Mouse (Mus musculus): ENCODE data around the gene Mob3a.

The Mob3a gene

GRCm38 (mm10) chr10:80701721-80702535 lies at the start of gene Mob3a, which contains the start of gene Izumo4:
Gene Mob3a (minus strand): TSS chr10:80701977.
Gene Izumo4 (plus strand): TSS chr10:80702184.
- DNase-seq (ENCODE audit: low spot score) = peak; percentile 99

GRCm38 (mm10) chr10:80751188-80751832 lies 49.5 kb upstream of the Mob3a start:
- DNase-seq (ENCODE audit: low spot score) = peak; percentile 34

DNA sequence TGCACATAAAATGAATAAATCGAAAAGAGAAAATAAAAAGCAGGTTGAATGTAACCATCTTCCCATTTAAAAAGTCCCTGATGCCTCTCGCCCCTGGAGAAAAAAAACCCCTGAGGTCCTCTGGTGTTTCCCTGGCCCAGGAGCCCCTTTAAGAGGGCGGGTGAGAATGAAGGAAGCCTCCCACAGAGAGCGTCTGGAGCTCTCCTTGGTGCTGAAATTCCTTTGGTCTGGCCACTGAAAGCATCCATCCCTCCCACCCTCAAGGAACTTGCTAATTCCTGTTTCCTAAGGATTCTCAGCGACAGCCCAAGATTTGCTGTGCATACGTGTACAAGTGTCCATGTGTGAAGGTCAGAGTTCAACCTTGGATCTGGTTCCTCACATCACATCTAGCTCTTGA lies 46.8 kb upstream of the Mob3a start:
- peak; percentile 57 for DNase-seq (ENCODE audit: low spot score)

- peak; percentile 78 for DNase-seq (ENCODE audit: low spot score)
These were observed 45.6 kb upstream of the Mob3a start for GRCm38 (mm10) chr10:80747410-80747809.

DNA sequence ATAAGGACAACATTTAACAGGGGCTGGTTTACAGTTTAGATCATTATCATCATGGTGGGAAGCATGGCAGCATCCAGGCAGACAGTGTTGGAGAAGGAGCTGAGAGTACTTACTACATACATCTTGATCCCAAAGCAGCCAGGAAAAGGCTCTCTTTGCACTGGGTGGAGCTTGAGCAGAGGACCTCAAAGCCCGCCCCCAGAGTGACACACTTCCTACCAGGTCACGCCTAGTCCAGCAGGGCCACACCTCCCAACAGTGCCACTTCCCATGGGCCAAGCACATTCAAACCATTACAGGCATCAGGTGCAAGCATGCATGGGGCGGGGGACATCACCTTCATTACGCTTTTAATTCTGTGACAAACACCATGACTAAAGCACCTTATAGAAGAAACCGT lies 42.5 kb upstream of the Mob3a start:
- peak; percentile 26 for DNase-seq (ENCODE audit: low spot score)

DNA sequence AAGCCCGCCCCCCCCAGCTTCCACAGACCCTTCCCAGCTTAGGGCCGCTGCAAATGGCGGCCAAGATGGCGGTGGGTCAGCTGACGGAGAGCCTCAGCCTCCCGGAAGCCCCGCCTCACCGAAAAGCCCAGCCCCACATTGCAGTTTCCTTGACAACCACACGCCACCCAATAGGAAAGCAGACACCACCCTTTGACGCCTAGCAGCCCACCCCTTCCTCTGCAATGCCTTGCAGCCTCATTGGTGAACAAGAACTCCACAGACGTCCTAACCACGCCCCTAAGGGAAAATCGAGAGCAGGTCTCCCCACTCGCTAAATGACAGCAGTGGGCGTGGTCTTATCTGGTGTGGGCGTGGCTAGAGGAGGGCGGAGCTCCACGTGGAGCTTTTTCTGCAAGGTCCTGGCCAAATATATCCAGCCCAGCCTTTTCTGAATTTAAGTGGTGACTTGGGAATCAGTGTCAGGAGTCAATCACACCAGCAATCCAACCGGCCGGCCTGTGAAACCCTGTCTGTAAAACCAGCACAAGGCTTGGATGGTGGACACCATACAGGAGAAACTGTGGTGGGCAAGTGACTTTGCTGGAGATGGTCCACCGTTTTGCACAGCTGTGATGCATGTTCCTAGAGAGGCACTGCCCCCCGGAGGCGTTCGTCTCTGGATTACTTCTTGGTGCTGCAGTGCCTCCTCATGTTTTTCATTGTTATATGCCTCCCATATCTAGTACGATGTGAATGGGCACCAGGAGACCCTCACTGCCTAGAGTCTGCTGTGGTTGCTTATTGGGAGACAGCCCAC lies 40.6 kb upstream of the Mob3a start, which contains the start of gene Ap3d1:
Gene Ap3d1 (minus strand): TSS at position 85 of the 799 bp plus-strand sequence.
- peak; percentile 97 for DNase-seq (ENCODE audit: low spot score)

DNA sequence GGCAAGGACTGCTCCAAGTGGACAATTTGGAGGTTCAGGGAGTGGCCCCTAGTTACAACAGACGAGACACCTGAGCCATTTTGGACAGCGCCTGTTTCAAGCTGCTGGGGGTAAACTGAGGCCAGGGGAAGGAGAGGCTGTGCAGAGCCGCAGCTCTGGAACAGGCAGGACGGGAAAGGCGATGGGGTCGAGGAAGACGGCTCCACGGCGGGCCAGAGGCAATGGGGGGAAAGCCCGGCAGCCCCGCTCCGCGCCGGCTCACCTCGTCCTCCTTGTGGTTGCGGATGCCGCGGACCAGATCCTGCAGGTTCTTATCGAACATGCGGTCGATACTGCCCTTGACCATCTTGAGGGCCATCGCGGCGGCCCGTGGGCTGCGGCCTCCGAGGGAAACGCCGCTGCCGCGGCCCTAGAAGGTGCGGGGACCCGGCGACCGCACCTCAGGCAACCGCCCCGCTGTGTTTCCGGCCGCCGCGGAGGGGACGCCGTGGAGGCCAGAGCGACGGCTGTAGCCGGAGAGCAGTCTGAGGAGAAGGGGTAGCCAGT lies 39.9 kb upstream of the Mob3a start:
- no peak for DNase-seq (ENCODE audit: low spot score)

DNA sequence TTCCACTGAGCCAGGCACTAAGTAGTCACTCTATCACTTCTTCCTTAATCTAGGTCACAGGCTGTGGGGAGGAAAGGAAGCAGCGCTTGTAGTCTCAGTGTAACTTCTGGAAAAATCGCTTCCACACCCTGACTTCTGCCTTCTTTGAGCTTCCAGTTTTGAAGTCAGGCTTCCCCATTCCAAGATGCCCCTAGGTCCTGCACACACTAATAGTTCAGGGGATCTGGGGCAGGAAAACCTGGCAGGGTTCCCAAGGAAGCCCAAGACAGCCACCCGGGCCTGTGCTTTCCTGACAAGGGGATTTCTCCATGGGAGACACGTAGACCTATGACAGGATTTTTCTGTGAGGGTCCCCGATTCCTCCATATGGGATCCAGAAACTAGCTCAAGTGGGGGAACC lies 39.4 kb upstream of the Mob3a start:
- DNase-seq (ENCODE audit: low spot score) = no peak

DNA sequence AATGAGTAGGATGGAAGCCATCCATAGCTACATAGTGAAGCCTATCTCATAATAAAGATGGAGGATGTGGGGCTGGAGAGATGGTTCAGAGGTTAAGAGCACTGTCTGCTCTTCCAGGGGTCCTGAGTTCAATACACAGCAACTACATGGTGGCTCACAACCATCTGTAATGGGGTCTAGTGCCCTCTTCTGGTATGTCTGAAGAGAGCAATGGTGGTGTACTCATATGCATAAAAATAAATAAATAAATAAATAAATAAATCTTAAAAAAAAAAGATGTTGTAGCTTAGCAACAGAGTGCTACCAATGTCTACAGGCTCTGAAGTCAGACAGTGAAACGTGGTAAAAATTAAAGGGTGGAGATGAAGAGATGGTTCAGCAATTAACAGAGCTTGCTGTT lies 36.9 kb upstream of the Mob3a start:
- no peak for DNase-seq (ENCODE audit: low spot score)

- DNase-seq (ENCODE audit: low spot score) = no peak
These were observed 35.0 kb upstream of the Mob3a start for GRCm38 (mm10) chr10:80736731-80737130.

GRCm38 (mm10) chr10:80732611-80733101 lies 30.9 kb upstream of the Mob3a start:
- no peak for DNase-seq (ENCODE audit: low spot score)

DNA sequence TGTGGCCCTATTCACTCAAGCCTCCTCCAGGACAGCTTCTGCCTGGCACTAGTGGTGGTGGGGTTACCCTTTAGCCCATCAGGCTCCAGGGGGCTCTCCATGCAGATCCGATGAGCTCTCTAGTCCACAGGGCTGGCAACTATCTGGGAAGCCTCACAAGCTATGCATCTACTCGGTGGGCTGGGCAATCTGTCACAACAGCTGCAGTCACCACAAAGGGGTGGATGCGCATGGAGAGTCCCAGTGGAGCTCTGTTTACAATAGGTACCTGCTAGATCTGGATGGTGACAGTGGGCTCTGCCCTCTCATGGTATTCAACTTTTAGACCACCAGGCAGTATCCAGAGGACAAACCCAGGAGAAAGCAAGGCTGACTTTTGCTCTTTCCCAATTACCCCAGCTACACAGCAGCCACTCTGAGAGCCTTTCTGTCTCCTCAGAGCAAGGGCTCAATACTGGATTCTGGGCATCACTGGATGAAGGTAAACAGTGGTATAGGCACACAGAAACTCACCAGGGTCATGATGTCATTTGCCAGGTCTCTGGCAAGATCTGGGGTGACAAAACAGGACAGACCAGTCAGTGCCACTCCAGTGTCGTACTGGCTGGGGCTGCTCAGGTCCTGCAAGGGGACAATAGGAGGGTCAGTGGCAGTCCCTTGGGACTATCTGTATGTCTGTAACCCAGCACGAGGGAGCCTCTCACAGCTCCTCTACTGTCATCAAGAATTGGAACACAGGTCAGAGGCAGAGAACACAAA lies 25.8 kb upstream of the Mob3a start:
- DNase-seq (ENCODE audit: low spot score) = no peak

GRCm38 (mm10) chr10:80717281-80717680 lies 15.5 kb upstream of the Mob3a start:
- DNase-seq (ENCODE audit: low spot score) = no peak

GRCm38 (mm10) chr10:80710834-80711233 lies 9.1 kb upstream of the Mob3a start:
- no peak for DNase-seq (ENCODE audit: low spot score)

DNA sequence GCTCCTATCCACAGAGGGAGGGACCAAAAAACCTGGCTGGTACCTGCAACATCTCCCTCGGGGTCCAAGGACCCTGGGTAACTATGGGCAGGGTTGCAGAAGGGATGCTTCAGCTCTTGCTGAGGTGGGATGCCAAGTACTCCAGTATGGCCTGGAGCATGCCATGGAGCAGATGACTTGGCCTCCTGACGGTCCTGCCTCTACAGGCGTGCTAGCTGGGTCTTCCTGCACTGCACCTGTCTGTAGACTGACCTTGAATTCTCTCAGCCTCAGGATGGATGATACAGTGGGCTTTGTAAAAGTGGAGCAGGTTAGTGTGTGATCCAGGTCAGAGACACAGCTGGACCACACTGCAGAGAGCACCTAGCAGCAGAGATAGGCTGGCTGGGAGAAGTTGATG lies 3.7 kb upstream of the Mob3a start:
- no peak for DNase-seq (ENCODE audit: low spot score)

DNA sequence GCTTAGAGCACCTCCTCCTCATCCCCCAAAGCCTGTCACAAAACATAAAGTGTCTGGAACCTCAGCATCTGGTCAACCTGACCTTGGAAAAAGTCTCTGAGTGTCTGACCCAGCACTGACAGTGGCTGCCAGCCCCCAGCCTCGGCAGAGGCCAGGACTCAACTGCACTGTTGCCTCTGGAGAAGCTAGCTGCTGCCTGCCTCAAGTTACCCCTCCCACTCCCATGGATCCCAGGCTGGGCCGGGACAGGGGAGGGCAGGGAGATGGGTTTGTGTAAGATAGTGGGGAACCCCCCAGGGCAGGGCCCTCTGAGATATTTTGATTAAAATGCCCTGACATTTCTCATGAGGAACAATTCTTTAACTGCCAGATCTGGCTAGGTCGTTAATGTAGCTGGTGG lies 3.3 kb upstream of the Mob3a start:
- DNase-seq (ENCODE audit: low spot score) = no peak

DNA sequence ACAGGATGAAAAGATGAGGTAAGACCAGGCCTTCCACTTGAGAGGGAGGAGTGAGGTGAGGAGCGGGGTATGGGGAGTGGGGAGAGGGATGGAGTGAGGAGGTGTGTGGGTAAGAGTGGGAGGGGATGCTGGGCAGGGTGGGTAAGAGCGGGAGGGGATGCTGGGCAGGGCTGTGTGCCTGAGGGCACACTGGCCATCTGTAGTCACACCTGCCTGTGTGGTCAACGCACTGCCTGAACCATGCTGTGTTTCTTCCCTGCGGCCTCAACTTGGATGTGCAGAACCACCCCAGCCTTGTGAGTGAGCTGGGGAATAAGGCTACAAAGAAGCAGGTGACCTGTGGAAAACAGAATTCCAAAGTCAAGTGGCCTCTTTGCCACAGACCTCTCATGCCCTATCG lies 2.6 kb upstream of the Mob3a start:
- DNase-seq (ENCODE audit: low spot score) = no peak

DNA sequence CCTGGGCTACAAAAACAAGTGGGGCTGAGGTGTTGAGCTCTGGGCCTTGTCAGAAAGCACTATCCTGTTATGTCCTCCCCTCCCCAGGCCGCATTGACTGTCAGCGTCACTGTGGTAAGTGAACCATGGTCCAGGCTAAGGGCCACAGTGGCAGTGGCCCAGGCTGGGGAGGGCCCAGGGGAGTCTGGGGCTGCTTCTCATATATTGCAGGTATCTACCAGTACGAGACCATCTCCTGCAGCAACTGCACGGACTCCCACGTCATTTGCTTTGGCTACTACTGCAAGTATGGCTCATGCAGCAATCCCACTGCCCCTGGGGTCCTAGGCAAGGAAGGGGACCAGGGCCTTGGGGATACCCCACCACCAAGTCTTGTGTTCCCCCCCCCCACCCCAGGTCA lies 1.9 kb upstream of the Mob3a start:
- no peak for DNase-seq (ENCODE audit: low spot score)

- peak; percentile 95 for DNase-seq (ENCODE audit: low spot score)
These were observed 986 bp upstream of the Mob3a start for GRCm38 (mm10) chr10:80702536-80703390.

GRCm38 (mm10) chr10:80700732-80701131 lies 1.0 kb downstream of the Mob3a start:
- DNase-seq (ENCODE audit: low spot score) = no peak
